Mouse (Mus musculus): ENCODE measurements around the gene Adgrg2. TPM values are rescaled to one million over a fixed set of nuclear protein-coding genes. Genes with fewer than 3 reads are reported as not detected.

Gene Adgrg2
- polyA plus RNA-seq, 1 experiment from 2014 or later: 3.2 TPM

DNA sequence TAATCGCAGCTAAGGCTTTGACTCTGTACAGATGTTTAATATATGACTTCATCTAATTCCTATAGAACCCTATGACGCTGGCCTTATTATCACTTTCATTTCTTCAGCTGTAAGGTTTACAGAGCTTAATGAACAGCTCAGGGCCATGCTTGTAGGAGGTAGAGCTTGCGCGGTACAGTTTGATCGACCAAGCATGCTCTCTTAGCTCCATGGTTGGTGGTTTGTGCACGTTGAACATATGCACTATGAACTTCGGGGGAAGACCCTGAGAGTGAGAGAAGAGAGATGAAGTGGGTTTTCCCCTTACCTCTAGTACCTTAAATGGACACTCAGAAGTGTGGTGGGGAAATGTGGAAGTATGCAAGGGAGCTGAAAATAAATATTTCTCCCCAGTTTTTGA lies 41.7 kb downstream of the Adgrg2 start:
- Histone ChIP-seq H3K9me3 (no peaks in the 10 kb centered on the region), H3K9ac (no peak overlapping the region), H3K36me3 (no peaks in the 10 kb centered on the region), H3K4me2 (no peak overlapping the region), H3K27me3 (no peaks in the 10 kb centered on the region), H3K4me1 (no peaks in the 10 kb centered on the region), H3K4me3 (no peak overlapping the region), H3K27ac (no peak overlapping the region)
- ATAC-seq (ENCODE audit: borderline replicate concordance, extremely low read depth, low FRiP score, low TSS enrichment): no peak
- 85% methylated on average over 7 of the region's 7 CpGs for WGBS

DNA sequence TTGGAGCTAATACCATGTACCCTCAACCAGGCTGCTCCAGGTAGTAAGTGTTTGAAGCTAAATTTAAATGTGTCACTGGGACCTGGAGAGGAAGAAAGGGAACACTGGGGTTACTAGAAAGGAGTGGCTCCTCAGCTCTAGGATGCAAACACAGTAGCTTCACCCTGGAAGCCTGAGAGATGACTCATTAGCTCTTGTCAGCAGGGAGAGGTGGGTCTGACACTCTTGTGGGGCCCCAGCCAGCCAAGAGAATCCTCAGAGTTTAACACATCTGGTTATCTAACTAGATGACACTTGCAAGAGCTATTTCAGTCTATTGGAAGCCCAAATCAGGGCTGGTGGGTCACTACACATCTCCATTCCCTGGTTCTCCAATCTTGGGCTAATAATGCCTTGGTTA lies 50.8 kb downstream of the Adgrg2 start:
- no peak overlapping the region for H3K4me2 ChIP-seq
- H3K27me3 ChIP-seq: no peaks in the 10 kb centered on the region; the same call in 1 of the 2 replicates
- no peaks in the 10 kb centered on the region for H3K9me3 ChIP-seq
- H3K4me1 ChIP-seq: no peaks in the 10 kb centered on the region
- H3K27ac ChIP-seq: no peak overlapping the region
- no peaks in the 10 kb centered on the region for H3K36me3 ChIP-seq
- H3K9ac ChIP-seq: no peak overlapping the region
- no peak overlapping the region for H3K4me3 ChIP-seq
- no peak for ATAC-seq (ENCODE audit: borderline replicate concordance, extremely low read depth, low FRiP score, low TSS enrichment)

DNA sequence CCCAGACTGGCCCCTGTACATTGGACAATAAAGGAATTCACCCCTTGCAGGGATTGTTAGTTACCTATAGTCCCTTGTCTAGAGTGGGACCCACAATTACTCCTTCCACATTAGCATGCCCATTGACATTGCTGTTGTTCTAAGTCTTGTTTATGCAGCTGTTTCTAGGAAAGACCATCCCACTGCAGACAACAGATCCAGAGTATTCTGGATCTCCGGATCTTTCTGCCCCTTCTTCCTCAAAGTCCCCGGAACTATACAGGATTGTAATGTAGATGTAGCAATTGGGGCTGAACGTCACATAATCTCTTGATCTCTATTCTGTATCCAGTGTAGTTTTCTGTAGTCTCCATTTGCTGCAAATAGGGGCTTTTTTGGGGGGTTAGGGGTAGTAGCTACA lies 57.9 kb downstream of the Adgrg2 start:
- no peaks in the 10 kb centered on the region for H3K4me1 ChIP-seq
- 81% methylated on average over 3 of the region's 3 CpGs for WGBS
- H3K27ac ChIP-seq: no peak overlapping the region
- ATAC-seq (ENCODE audit: borderline replicate concordance, extremely low read depth, low FRiP score, low TSS enrichment): no peak
- H3K9ac ChIP-seq: no peak overlapping the region
- H3K9me3 ChIP-seq: no peaks in the 10 kb centered on the region
- H3K36me3 ChIP-seq: no peaks in the 10 kb centered on the region
- H3K27me3 ChIP-seq: no peaks in the 10 kb centered on the region
- no peak overlapping the region for H3K4me3 ChIP-seq
- no peak overlapping the region for H3K4me2 ChIP-seq

DNA sequence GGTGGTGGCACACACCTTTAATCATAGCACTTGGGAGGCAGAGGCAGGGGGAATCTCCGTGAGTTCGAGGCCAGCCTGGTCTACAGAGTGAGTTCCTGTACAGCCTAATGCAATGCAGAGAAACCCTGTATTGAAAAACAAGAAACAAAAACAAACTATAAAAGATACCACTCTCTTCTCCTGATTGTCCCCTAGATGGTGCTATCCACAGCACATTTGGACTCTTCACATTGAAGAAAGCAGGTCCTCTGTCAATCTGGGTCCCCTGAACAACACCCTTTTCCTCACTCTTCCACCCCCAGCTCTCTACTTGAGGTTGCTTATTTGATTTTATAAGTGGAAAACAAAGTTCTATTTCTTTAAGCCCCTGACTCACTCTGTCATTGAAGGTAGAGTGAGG lies 58.9 kb downstream of the Adgrg2 start:
- 72% methylated on average over 2 of the region's 2 CpGs for WGBS
- ATAC-seq (ENCODE audit: borderline replicate concordance, extremely low read depth, low FRiP score, low TSS enrichment): no peak
- no peak overlapping the region for H3K27ac ChIP-seq
- H3K4me3 ChIP-seq: no peak overlapping the region
- no peak overlapping the region for H3K4me2 ChIP-seq
- no peaks in the 10 kb centered on the region for H3K36me3 ChIP-seq
- no peaks in the 10 kb centered on the region for H3K27me3 ChIP-seq
- no peaks in the 10 kb centered on the region for H3K4me1 ChIP-seq
- H3K9me3 ChIP-seq: no peaks in the 10 kb centered on the region
- H3K9ac ChIP-seq: no peak overlapping the region

DNA sequence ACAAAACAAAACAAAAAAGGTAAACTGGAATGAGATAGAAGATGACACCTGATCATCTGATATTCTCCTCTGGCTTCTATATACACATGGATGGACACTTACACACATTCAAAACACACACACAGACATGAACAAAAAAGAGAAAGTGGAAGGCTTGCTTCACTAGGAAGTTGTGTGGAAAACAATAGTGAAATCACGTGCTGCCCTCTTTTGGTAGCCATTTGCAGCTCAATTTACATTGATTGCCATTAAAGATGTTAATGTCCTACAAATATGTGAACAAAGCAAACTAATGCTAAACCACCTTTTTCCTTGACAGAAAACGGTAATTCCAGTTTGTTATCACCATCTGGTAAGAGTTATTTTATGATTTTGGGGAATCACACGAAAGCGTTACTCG lies 65.2 kb downstream of the Adgrg2 start:
- Histone ChIP-seq H3K4me1 (no peaks in the 10 kb centered on the region), H3K27ac (no peak overlapping the region), H3K36me3 (no peaks in the 10 kb centered on the region), H3K9ac (no peak overlapping the region), H3K4me3 (no peak overlapping the region), H3K9me3 (no peaks in the 10 kb centered on the region), H3K4me2 (no peak overlapping the region), H3K27me3 (no peaks in the 10 kb centered on the region)
- ATAC-seq (ENCODE audit: borderline replicate concordance, extremely low read depth, low FRiP score, low TSS enrichment): no peak
- WGBS: 67% methylated on average over 5 of the region's 5 CpGs

DNA sequence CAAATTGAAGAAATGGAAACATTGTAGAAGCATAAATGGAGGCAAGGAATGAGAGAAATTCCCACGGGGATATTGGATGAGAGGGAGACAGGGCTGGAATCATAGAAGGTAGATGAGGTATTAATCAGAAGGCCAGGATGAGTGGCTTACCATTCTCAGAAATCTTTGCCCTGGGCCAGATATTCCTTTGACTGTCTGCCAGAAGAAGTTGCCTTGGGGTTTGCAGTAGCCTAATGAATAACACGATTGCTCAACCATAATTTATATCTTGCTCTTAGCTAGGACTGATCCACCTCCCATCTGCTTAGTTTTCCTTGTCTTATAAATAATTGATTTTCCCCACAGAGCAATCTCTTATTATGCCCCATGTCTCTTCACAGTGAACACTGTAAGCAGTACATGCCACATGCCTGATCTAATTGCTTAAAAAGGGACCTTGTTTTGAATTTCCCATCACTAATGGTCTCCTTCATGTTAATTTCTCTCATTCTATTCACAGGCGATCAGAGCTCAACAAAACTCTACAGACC lies 80.8 kb downstream of the Adgrg2 start:
- WGBS: 69% methylated on average over 3 of the region's 3 CpGs
- Histone ChIP-seq H3K36me3 (no peaks in the 10 kb centered on the region), H3K27ac (no peak overlapping the region), H3K9me3 (no peaks in the 10 kb centered on the region), H3K4me1 (no peaks in the 10 kb centered on the region), H3K9ac (no peak overlapping the region), H3K4me3 (no peak overlapping the region), H3K27me3 (peaks cover 5% of the 10 kb centered on the region; the same call in 1 of the 2 replicates), H3K4me2 (no peak overlapping the region)
- no peak for ATAC-seq (ENCODE audit: borderline replicate concordance, extremely low read depth, low FRiP score, low TSS enrichment)

DNA sequence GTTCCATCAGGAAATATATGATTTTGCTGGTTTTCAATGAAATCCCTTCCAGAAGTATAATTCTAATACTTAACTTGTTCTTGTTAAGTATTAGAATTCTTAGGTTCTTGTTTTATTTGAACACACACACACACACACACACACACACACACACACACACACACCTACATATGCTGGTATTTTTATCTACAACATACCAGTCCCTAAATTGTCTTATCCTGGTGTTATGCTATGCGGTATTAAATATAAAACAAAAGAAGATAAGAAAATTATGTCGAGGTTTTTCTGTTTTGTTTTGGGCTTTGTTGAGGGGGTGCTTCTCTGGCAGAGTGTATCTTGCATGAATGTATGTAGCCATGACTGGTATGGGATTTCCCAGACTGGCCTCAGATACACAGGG lies 99.3 kb downstream of the Adgrg2 start:
- Histone ChIP-seq H3K9ac (no peak overlapping the region), H3K36me3 (no peaks in the 10 kb centered on the region), H3K27ac (no peak overlapping the region), H3K4me1 (no peaks in the 10 kb centered on the region), H3K9me3 (no peaks in the 10 kb centered on the region), H3K4me3 (no peak overlapping the region), H3K4me2 (no peak overlapping the region), H3K27me3 (peaks cover 33% of the 10 kb centered on the region)
- WGBS: 76% methylated on average over 2 of the region's 2 CpGs
- no peak for ATAC-seq (ENCODE audit: borderline replicate concordance, extremely low read depth, low FRiP score, low TSS enrichment)

DNA sequence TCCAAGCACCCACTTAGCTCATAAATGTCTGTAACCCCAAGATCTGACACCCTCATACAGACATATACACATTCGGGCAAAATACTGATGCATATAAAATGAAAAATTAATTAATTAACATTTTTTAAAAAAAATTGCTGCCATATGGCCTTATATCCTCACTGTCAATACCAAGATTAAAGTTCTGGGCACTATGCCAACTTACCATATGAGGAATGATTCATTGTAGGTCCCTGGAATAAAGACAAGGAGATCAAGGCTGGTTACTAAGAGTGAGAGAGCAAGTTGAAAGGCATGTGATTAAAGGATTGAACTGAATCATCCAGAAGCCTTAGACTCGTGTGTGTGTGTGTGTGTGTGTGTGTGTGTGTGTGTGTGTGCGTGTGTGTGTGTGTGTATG lies 103.8 kb downstream of the Adgrg2 start:
- Histone ChIP-seq H3K36me3 (no peaks in the 10 kb centered on the region), H3K9me3 (no peaks in the 10 kb centered on the region), H3K4me2 (no peak overlapping the region), H3K4me3 (no peak overlapping the region), H3K9ac (no peak overlapping the region), H3K4me1 (no peaks in the 10 kb centered on the region), H3K27me3 (peaks cover 40% of the 10 kb centered on the region), H3K27ac (no peak overlapping the region)
- 41% methylated on average over 3 of the region's 3 CpGs for WGBS
- no peak for ATAC-seq (ENCODE audit: borderline replicate concordance, extremely low read depth, low FRiP score, low TSS enrichment)

DNA sequence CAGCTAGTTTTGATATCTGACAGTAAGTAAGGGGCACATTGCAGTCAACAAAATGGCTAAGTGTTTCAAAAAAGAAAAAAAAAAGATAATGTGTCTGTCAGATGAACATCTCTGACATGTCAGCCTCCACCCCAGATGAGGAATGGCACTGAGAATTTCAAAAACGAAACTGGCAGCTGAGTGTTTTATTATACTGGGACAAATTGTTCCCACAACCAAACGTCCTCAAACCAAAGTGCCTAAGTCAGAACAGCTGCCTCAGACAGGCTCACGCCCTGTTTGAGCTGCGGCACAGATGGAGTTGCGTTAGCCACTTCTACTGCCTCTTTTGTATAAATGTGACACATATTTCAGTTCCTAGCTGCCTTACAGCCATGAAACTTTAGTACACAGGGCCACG lies 104.4 kb downstream of the Adgrg2 start:
- Histone ChIP-seq H3K27me3 (peaks cover 39% of the 10 kb centered on the region), H3K27ac (no peak overlapping the region), H3K4me1 (no peaks in the 10 kb centered on the region), H3K9ac (no peak overlapping the region), H3K4me3 (no peak overlapping the region), H3K4me2 (no peak overlapping the region), H3K36me3 (no peaks in the 10 kb centered on the region), H3K9me3 (no peaks in the 10 kb centered on the region)
- WGBS: 44% methylated on average over 6 of the region's 6 CpGs
- no peak for ATAC-seq (ENCODE audit: borderline replicate concordance, extremely low read depth, low FRiP score, low TSS enrichment)

DNA sequence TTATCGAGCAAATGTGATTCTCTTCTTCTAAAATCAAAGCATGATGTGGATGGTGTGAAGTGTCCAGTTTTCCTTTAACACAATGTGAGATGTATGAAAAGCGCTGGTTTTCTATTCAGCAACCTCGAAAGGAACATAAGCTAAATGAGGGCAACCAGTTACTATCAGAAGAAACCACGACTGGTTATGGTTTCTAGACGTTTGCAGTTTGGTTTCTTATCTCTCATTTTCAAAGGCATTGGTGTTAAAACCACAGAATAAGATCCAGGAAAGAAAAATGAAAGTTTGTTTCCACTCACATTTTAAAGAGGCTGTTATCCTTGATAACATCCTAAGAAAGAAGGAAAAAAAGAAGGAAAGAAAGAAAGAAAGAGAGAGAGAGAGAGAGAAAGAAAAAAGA lies 106.0 kb downstream of the Adgrg2 start:
- H3K9ac ChIP-seq: no peak overlapping the region
- no peak overlapping the region for H3K4me2 ChIP-seq

DNA sequence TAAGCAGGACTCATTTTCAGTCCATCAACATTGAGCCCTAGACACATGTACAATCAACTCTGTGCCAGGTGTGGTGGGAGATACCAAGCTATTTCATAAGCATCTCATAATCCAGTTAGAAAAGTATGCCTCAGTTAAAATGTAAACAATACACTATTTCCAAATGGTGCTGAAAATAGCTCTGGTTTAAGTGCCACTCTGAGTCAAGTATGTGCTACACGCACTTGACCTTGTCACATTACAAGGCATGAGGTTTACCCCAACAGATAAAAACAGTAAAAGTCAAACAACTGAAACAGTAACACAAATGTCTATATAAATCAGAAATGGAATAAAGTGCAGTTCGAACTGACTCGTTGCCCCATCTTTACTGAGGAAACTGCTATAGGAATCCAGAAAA lies 110.6 kb downstream of the Adgrg2 start:
- no peak overlapping the region for H3K4me3 ChIP-seq
- 73% methylated on average over 3 of the region's 3 CpGs for WGBS
- H3K4me1 ChIP-seq: peaks cover 4% of the 10 kb centered on the region; the same call in 1 of the 2 replicates
- H3K36me3 ChIP-seq: no peaks in the 10 kb centered on the region
- no peak overlapping the region for H3K9ac ChIP-seq
- ATAC-seq (ENCODE audit: borderline replicate concordance, extremely low read depth, low FRiP score, low TSS enrichment): no peak
- H3K27me3 ChIP-seq: peaks cover 35% of the 10 kb centered on the region
- no peak overlapping the region for H3K4me2 ChIP-seq
- H3K9me3 ChIP-seq: no peaks in the 10 kb centered on the region
- H3K27ac ChIP-seq: no peak overlapping the region

More for the DNA sequence above, 106.0 kb downstream of the Adgrg2 start:
- no peak for ATAC-seq (ENCODE audit: borderline replicate concordance, extremely low read depth, low FRiP score, low TSS enrichment)
- Histone ChIP-seq H3K27ac (no peak overlapping the region), H3K27me3 (peaks cover 39% of the 10 kb centered on the region), H3K9me3 (no peaks in the 10 kb centered on the region), H3K36me3 (no peaks in the 10 kb centered on the region), H3K4me1 (no peaks in the 10 kb centered on the region), H3K4me3 (no peak overlapping the region)
- 63% methylated on average over 5 of the region's 5 CpGs for WGBS

DNA sequence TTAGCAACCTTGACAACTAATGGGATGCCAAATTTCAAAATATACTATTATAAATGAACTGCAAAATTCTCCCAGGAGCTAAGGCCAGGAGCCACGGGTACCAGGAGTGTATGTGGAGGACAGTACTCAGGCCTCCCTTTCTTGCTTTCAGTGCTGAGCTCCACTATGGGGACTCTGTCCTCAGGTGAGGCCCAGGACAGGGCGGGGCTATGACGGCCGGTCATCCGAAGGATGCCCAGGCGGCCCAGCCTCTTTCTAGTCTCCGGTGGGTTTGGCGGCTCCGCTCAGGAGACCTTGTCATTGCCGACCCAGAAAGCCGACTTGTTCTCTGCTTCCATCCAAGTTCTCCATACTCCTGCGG lies 111.2 kb downstream of the Adgrg2 start:
- Histone ChIP-seq H3K36me3 (no peaks in the 10 kb centered on the region), H3K4me2 (peak overlapping the region; percentile 65), H3K9me3 (no peaks in the 10 kb centered on the region), H3K27me3 (peaks cover 31% of the 10 kb centered on the region; the same call in 1 of the 2 replicates), H3K4me1 (peaks cover 4% of the 10 kb centered on the region; the same call in 1 of the 2 replicates), H3K27ac (peak overlapping the region; percentile 87; the same call in 1 of the 2 replicates), H3K9ac (peak overlapping the region; percentile 40), H3K4me3 (peak overlapping the region; percentile 61)
- 24% methylated on average over 12 of the region's 12 CpGs for whole genome bisulfite sequencing
- ATAC-seq (ENCODE audit: borderline replicate concordance, extremely low read depth, low FRiP score, low TSS enrichment): peak; percentile 68

Data from lung, embryonic 15.5 days (tissue).